19 mouse cellular contexts compared by ENCODE assay signal in the genomic region with DNA sequence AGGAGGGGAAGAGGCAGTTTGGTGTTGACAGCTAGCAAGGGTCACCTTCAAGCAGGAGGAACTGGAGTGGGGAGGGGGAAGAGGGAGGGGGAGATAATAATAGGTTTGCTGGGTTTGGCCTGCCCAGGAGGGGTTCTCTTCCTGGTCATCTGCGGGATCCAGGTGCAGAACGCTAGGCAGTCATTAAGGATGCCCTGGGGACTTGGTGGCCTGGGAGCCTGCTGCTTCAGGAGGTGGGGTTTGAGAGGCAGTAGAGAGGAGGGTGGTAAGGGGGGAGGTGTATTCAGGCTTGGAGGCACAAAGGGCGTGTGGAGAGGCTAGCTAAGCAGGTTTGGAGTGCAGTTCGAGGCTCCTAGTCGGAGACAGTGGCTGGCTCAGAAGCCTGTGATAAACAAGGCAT. TPM values are rescaled to one million over a fixed set of nuclear protein-coding genes. Genes with fewer than 3 reads are reported as not detected.
DNase-seq lines count a peak whose midpoint lies in the region; ATAC-seq and TF ChIP-seq lines count a peak whose summit lies in the region.
"Had no signal": no experiment of that assay in that cellular context is flagged by ENCODE, and none has a peak within 500 bp of the region (broad histone marks: within the 10 kb centered on the region; RNA-seq: fewer than 3 reads in every experiment).

No protein-coding gene starts in this region.

- no peak for TF ChIP-seq CTCF in CH12.LX (conservative IDR thresholded peaks at IDR 0.05 in 1 of 2, IDR thresholded peaks at IDR 0.05 in 1 of 2; ENCODE audit: low read depth in 2 of 2, low read length in 2 of 2)

- H3K4me3 ChIP-seq in heart, embryonic 13.5 days = no peak overlapping the region
- H3K4me3 ChIP-seq in CH12.LX (replicated peaks in 1 of 3; ENCODE audit: low read depth in 2 of 3, low read length in 2 of 3, poor library complexity in 1 of 3) = no peak overlapping the region
- no peak overlapping the region for H3K4me3 ChIP-seq in midbrain, embryonic 11.5 days (ENCODE audit: low read depth, low read length)
- H3K4me3 ChIP-seq: erythroblast, embryonic 14.5 days; heart, adult 2 months; liver, embryonic 12.5 days had no signal

- H3K79me2 ChIP-seq in CH12.LX (replicated peaks; ENCODE audit: control insufficient read depth, extremely low read depth, insufficient read depth, poor library complexity, severe bottlenecking) = no peaks in the 10 kb centered on the region

- H3K9me3 ChIP-seq in heart, embryonic 13.5 days = no peaks in the 10 kb centered on the region
- H3K9me3 ChIP-seq in CH12.LX (replicated peaks; ENCODE audit: low read length) = peaks cover 7% of the 10 kb centered on the region
- H3K9me3 ChIP-seq in midbrain, embryonic 11.5 days (ENCODE audit: control insufficient read depth, low read length) = no peaks in the 10 kb centered on the region
- H3K9me3 ChIP-seq: liver, embryonic 12.5 days had no signal

- H3K4me1 ChIP-seq in heart, embryonic 13.5 days = peaks cover 22% of the 10 kb centered on the region
- H3K4me1 ChIP-seq in CH12.LX (ENCODE audit: control insufficient read depth in 1 of 2, insufficient read depth in 2 of 2) = peaks cover 0 to 22% of the 10 kb centered on the region in 2 experiments; a peak in 2 of 4 replicates
- no peaks in the 10 kb centered on the region for H3K4me1 ChIP-seq in midbrain, embryonic 11.5 days (ENCODE audit: control insufficient read depth, insufficient read depth, low read length)
- H3K4me1 ChIP-seq: liver, embryonic 12.5 days had no signal

- no peaks in the 10 kb centered on the region for H3K36me3 ChIP-seq in heart, embryonic 13.5 days
- no peaks in the 10 kb centered on the region for H3K36me3 ChIP-seq in CH12.LX (replicated peaks in 1 of 2; ENCODE audit: control insufficient read depth in 1 of 2, insufficient read depth in 1 of 2, low read length in 1 of 2)
- H3K36me3 ChIP-seq in midbrain, embryonic 11.5 days (ENCODE audit: control insufficient read depth, insufficient read depth, low read length) = no peaks in the 10 kb centered on the region
- H3K36me3 ChIP-seq: liver, embryonic 12.5 days had no signal

- no peak for TF ChIP-seq RAD21 in CH12.LX (IDR thresholded peaks at IDR 0.05; ENCODE audit: low read depth, low read length)

- intact Hi-C loops in gastrocnemius, postnatal 36 days (cut with DNase I) = no loop called here
- intact Hi-C loops in left cerebral cortex, postnatal 14 days (cut with DNase I) = no loop called here

- dilution Hi-C loops in CH12.LX (cut with MboI; ENCODE audit: extremely low pct_ligation_motif_present, extremely low pct_unique_long_range_greater_than_20kb, low sequenced_read_pairs) = no loop called here

- WGBS in heart, embryonic 13.5 days = 20% methylated on average over 5 of the region's 5 CpGs
- WGBS in midbrain, embryonic 11.5 days = 14% methylated on average over 5 of the region's 5 CpGs

- H3K27ac ChIP-seq in heart, embryonic 13.5 days (replicated peaks) = 0 out of 2 replicates have a peak overlapping the region, but pooled peaks have one; percentile 26
- H3K27ac ChIP-seq in CH12.LX (ENCODE audit: insufficient read depth, low read depth) = no peak overlapping the region
- no peak overlapping the region for H3K27ac ChIP-seq in midbrain, embryonic 11.5 days (ENCODE audit: low read depth, low read length)
- H3K27ac ChIP-seq: heart, adult 2 months; liver, embryonic 12.5 days had no signal

- TF ChIP-seq POLR2A in CH12.LX (IDR thresholded peaks at IDR 0.05; ENCODE audit: low read depth, low read length) = no peak

- DNase-seq in heart, adult 8-10 months (ENCODE audit: low spot score) = no peak
- DNase-seq in CH12.LX (ENCODE audit: extremely low read depth) (peak; percentile 41), R1 (ENCODE audit: low read depth, low spot score) (peak; percentile 77)
- no peak for DNase-seq in midbrain, embryonic 11.5 days (ENCODE audit: low spot score, missing footprints)
- DNase-seq in gastrocnemius, postnatal 36 days = no peak
- DNase-seq in left cerebral cortex, postnatal 14 days (ENCODE audit: low spot score in 2 of 2) = no peak
- DNase-seq: adrenal gland, postnatal 14 days; heart, adult 2 months; kidney, adult 2 months; right cerebral cortex, postnatal 4 days had no signal

- no peak overlapping the region for H3K4me2 ChIP-seq in heart, embryonic 13.5 days
- H3K4me2 ChIP-seq in CH12.LX (ENCODE audit: insufficient read depth, low read depth, poor library complexity, severe bottlenecking) = no peak overlapping the region
- no peak overlapping the region for H3K4me2 ChIP-seq in midbrain, embryonic 11.5 days
- H3K4me2 ChIP-seq: liver, embryonic 12.5 days had no signal

- peaks cover 4% of the 10 kb centered on the region; the same call in 1 of the 2 replicates for H3K27me3 ChIP-seq in heart, embryonic 13.5 days (replicated peaks)
- H3K27me3 ChIP-seq in CH12.LX (replicated peaks) = peaks cover 2% of the 10 kb centered on the region
- H3K27me3 ChIP-seq in midbrain, embryonic 11.5 days (ENCODE audit: control insufficient read depth, insufficient read depth, low read length) = no peaks in the 10 kb centered on the region
- H3K27me3 ChIP-seq: liver, embryonic 12.5 days had no signal

- no peak for TF ChIP-seq EP300 in CH12.LX (IDR thresholded peaks at IDR 0.05; ENCODE audit: low read length)

- H3K9ac ChIP-seq in heart, embryonic 13.5 days = no peak overlapping the region
- no peak overlapping the region for H3K9ac ChIP-seq in CH12.LX (ENCODE audit: insufficient read depth, low read depth)
- no peak overlapping the region for H3K9ac ChIP-seq in midbrain, embryonic 11.5 days (ENCODE audit: low read length)
- H3K9ac ChIP-seq: liver, embryonic 12.5 days had no signal

- in situ Hi-C loops in CH12.LX (cut with MboI; ENCODE audit: low pct_ligation_motif_present, low pct_unique_long_range_greater_than_20kb, low sequenced_read_pairs) = loop anchor here (25.0 kb wide), 1 partner anchor 1172 kb away; no protein-coding TSS in a partner anchor

- ATAC-seq in heart, embryonic 13.5 days (ENCODE audit: extremely low read depth, insufficient number of reproducible peaks, low FRiP score, low TSS enrichment) = no peak; the same call in 1 of the 2 replicates
- ATAC-seq in midbrain, embryonic 11.5 days (ENCODE audit: low FRiP score) = peak; percentile 39; the same call in 1 of the 2 replicates
- ATAC-seq in inflammation-experienced regulatory T-cells, adult 6 months = no peak
- ATAC-seq: liver, embryonic 12.5 days; lung, postnatal 0 days had no signal

TF ChIP-seq in CH12.LX, 34 proteins besides CTCF, POLR2A, EP300 and RAD21 (continues in another document):
- TF ChIP-seq KAT2A (IDR thresholded peaks at IDR 0.05; ENCODE audit: insufficient replicate concordance, low read length) = no peak
- no peak for TF ChIP-seq NRF1 (IDR thresholded peaks at IDR 0.05; ENCODE audit: low read depth, low read length)
- TF ChIP-seq RCOR1 (conservative IDR thresholded peaks at IDR 0.05; ENCODE audit: low read depth, low read length) = no peak
- no peak for TF ChIP-seq IRF4 (IDR thresholded peaks at IDR 0.05; ENCODE audit: low read depth, low read length)
- no peak for TF ChIP-seq ETS1 (conservative IDR thresholded peaks at IDR 0.05; ENCODE audit: low read depth, low read length)
- TF ChIP-seq GABPA (IDR thresholded peaks at IDR 0.05; ENCODE audit: insufficient replicate concordance, low read depth, low read length) = no peak
- TF ChIP-seq ZC3H11A (IDR thresholded peaks at IDR 0.05; ENCODE audit: low read depth, low read length) = no peak

RNA-seq across cellular contexts. Expression of a gene that starts 7.5 kb away (rescaled TPM):
- polyA plus RNA-seq in heart, embryonic 13.5 days (2015; fragmentation: Nextera tagmentation; extraction: Ambion mirVana) = 0.22 and 0.37 TPM in 2 replicates
- total RNA-seq in heart, adult 8-10 months (2022) = under 1 TPM; 0.16 to 0.59 (median 0.30) TPM
- total RNA-seq in CH12.LX (2012; rRNA removed) (0.29 and 0.34 TPM in 2 replicates), CH12.LX (2014; rRNA removed) (0.39 and 0.50 TPM in 2 replicates)
- polyA plus RNA-seq in CH12.LX (2012; ENCODE audit: insufficient read length, low read depth) = 0.23 TPM in 1 of 2 replicates, not detected in the other
- polyA plus RNA-seq in midbrain, embryonic 11.5 days (2014; fragmentation: Nextera tagmentation; extraction: Ambion mirVana) = 0.42 and 0.46 TPM in 2 replicates
- not detected for polyA plus RNA-seq in inflammation-experienced regulatory T-cells, adult 6 months (2017; shearing (Covaris generic))
- under 1 TPM in 1 of 2 experiments, not detected in 1; 0.25 TPM for total RNA-seq in gastrocnemius, postnatal 36 days (2021)
- total RNA-seq in left cerebral cortex, postnatal 14 days (2021) = not detected
- total RNA-seq: common myeloid progenitor, adult 5-6 weeks; layer of hippocampus, adult 18-20 months; left cerebral cortex, postnatal 10 days; megakaryocyte-erythroid progenitor cell, adult 5-6 weeks had no signal
- polyA plus RNA-seq: erythroblast, embryonic 14.5 days had no signal

RNA-seq across cellular contexts. Expression of a gene that starts 11.6 kb away (rescaled TPM):
- polyA plus RNA-seq in heart, embryonic 13.5 days (2015; fragmentation: Nextera tagmentation; extraction: Ambion mirVana) = 0.23 TPM in 1 of 2 replicates, not detected in the other
- total RNA-seq in heart, adult 8-10 months (2022) = not detected
- not detected in 2 replicates for total RNA-seq in CH12.LX (2012; rRNA removed)
- total RNA-seq in CH12.LX (2014; rRNA removed) = not detected in 2 replicates
- polyA plus RNA-seq in CH12.LX (2012; ENCODE audit: insufficient read length, low read depth) = not detected in 2 replicates
- polyA plus RNA-seq in midbrain, embryonic 11.5 days (2014; fragmentation: Nextera tagmentation; extraction: Ambion mirVana) = 0.10 TPM in 1 of 2 replicates, not detected in the other
- polyA plus RNA-seq in inflammation-experienced regulatory T-cells, adult 6 months (2017; shearing (Covaris generic)) = not detected
- not detected for total RNA-seq in gastrocnemius, postnatal 36 days (2021)
- total RNA-seq in left cerebral cortex, postnatal 14 days (2021) = not detected
- total RNA-seq: adrenal gland, postnatal 14 days; common myeloid progenitor, adult 5-6 weeks; heart, adult 2 months; layer of hippocampus, adult 18-20 months; left cerebral cortex, postnatal 10 days; megakaryocyte-erythroid progenitor cell, adult 5-6 weeks had no signal
- polyA plus RNA-seq: erythroblast, embryonic 14.5 days; liver, embryonic 12.5 days had no signal

RNA-seq across cellular contexts. Expression of a gene that starts 34.8 kb away (rescaled TPM):
- polyA plus RNA-seq in heart, embryonic 13.5 days (2015; fragmentation: Nextera tagmentation; extraction: Ambion mirVana) = not detected in 2 replicates
- total RNA-seq in heart, adult 8-10 months (2022) = under 1 TPM in 1 of 4 experiments, not detected in 3; 0.14 TPM
- total RNA-seq in CH12.LX (2012; rRNA removed) = not detected in 2 replicates
- not detected in 2 replicates for total RNA-seq in CH12.LX (2014; rRNA removed)
- polyA plus RNA-seq in CH12.LX (2012; ENCODE audit: insufficient read length, low read depth) = not detected in 2 replicates
- polyA plus RNA-seq in midbrain, embryonic 11.5 days (2014; fragmentation: Nextera tagmentation; extraction: Ambion mirVana) = 0.65 and 0.75 TPM in 2 replicates
- under 1 TPM in 1 of 3 experiments, not detected in 2; 0.20 TPM for polyA plus RNA-seq in inflammation-experienced regulatory T-cells, adult 6 months (2017; shearing (Covaris generic))
- total RNA-seq in gastrocnemius, postnatal 36 days (2021) = not detected
- under 1 TPM; 0.22 to 0.30 TPM for total RNA-seq in left cerebral cortex, postnatal 14 days (2021)
- total RNA-seq: heart, adult 2 months; megakaryocyte-erythroid progenitor cell, adult 5-6 weeks had no signal
- polyA plus RNA-seq: erythroblast, embryonic 14.5 days; liver, embryonic 12.5 days had no signal

RNA-seq across cellular contexts. Expression of a gene that starts 51.6 kb away (rescaled TPM):
- 29.5 and 32.9 TPM in 2 replicates for polyA plus RNA-seq in heart, embryonic 13.5 days (2015; fragmentation: Nextera tagmentation; extraction: Ambion mirVana)
- total RNA-seq in heart, adult 8-10 months (2022) = 10 to 100 TPM in 2 of 4 experiments, 1 to 10 TPM in 2; 7.5 to 10.8 (median 9.1) TPM
- total RNA-seq in CH12.LX (2012; rRNA removed) (not detected in 2 replicates), CH12.LX (2014; rRNA removed) (not detected in 2 replicates)
- not detected in 2 replicates for polyA plus RNA-seq in CH12.LX (2012; ENCODE audit: insufficient read length, low read depth)
- polyA plus RNA-seq in midbrain, embryonic 11.5 days (2014; fragmentation: Nextera tagmentation; extraction: Ambion mirVana) = 18.3 and 20.1 TPM in 2 replicates
- under 1 TPM in 1 of 3 experiments, not detected in 2; 0.27 TPM for polyA plus RNA-seq in inflammation-experienced regulatory T-cells, adult 6 months (2017; shearing (Covaris generic))
- total RNA-seq in gastrocnemius, postnatal 36 days (2021) = 1 to 10 TPM; 4.4 TPM
- 1 to 10 TPM; 7.8 TPM for total RNA-seq in left cerebral cortex, postnatal 14 days (2021)
- total RNA-seq: common myeloid progenitor, adult 5-6 weeks; megakaryocyte-erythroid progenitor cell, adult 5-6 weeks had no signal
- polyA plus RNA-seq: erythroblast, embryonic 14.5 days had no signal

Comparison
In these comparisons a context has a peak if more than half of its experiments do, and no peak if none do; other contexts are left out.
1. DNase-seq: peak in CH12.LX (single experiment) and R1 (single experiment); none in heart, adult 8-10 months (single experiment), midbrain, embryonic 11.5 days (single experiment), gastrocnemius, postnatal 36 days (0 of 2) and left cerebral cortex, postnatal 14 days (0 of 2).